Mouse (Mus musculus): ENCODE measurements around the gene Cpeb1. TPM values are rescaled to one million over a fixed set of nuclear protein-coding genes. Genes with fewer than 3 reads are reported as not detected.

Cpeb1 gene
- total RNA-seq, 2 experiments from 2014 or later, result 7.0 to 8.4 TPM

Other genes with a start within 250 kb of the Cpeb1 start
- gene Pde8a, start 241.9 kb downstream of the Cpeb1 start, total RNA-seq (2021), result 10 to 100 TPM; 13.2 to 14.6 TPM
- gene Rps17, start 110.2 kb downstream of the Cpeb1 start, total RNA-seq (2021), result 100 to 1,000 TPM; 818 to 856 TPM
- not detected for gene Ap3b2, start 38.5 kb upstream of the Cpeb1 start, total RNA-seq (2021)
- gene BC048679, start 42.8 kb upstream of the Cpeb1 start, total RNA-seq (2021), result not detected
- 100 to 1,000 TPM; 241 to 254 TPM for gene Fsd2, start 111.5 kb upstream of the Cpeb1 start, total RNA-seq (2021)
- gene Whamm, start 115.8 kb upstream of the Cpeb1 start, total RNA-seq (2021), result 1 to 10 TPM; 8.6 to 9.1 TPM

Measured in heart, postnatal 14 days (tissue).